Mouse (Mus musculus) ovary, adult 18-20 months (tissue): ENCODE results near the gene Gm5414.
A peak's percentile ranks its signal among the peaks of the same experiment; 100 is the strongest.

ENCODE experiments used
- DNase-seq: peaks from one replicate; pipeline ENCODE4 v3.0.0; 2022; ENCODE audit warnings: low spot score, mixed read lengths

The Gm5414 gene

DNA sequence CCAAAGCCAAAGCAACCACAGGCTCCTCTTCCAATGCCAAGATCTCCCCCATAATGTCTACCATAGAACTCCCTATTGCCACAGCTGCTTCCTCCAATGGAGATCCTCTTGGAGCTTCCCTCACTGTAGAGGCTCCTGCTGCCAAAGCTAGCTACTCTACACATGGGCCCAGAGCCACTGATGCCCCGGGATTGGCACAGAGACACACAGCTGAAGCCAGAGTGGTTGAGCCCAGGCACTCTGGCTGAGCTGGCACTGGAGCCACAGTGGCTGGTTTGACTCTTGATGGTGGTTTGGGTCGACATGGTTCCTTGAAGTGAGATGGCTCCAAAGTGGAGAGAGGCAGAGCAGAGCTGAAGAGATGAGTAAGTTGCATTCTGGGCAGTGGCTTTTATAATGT lies at the start of gene Gm5414:
Gene Gm5414, minus strand, starts transcription at position 305 of the 400 bp plus-strand sequence.
- no peak for DNase-seq

DNA sequence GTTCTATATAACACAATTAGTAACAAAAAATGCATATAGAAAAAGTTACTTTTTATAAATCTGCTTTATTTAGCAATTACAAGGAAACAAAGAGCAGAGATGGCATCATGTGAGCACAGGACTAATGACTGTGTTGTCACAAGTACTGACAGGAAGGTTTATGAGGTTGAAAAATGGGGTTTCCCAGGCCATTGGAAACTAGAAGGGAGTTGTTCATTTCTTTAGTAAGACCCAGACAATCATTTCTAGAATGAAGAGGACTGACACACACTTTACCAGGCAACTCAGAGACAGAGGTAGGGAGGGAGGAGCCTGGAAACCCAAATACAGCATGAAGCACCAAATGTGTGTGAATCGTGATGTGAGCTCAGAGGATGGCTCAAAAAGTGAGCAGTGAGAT lies 48.0 kb upstream of the Gm5414 start:
- DNase-seq: no peak

GRCm38 (mm10) chr15:101652736-101653265 lies 24.8 kb upstream of the Gm5414 start:
- DNase-seq: no peak

DNA sequence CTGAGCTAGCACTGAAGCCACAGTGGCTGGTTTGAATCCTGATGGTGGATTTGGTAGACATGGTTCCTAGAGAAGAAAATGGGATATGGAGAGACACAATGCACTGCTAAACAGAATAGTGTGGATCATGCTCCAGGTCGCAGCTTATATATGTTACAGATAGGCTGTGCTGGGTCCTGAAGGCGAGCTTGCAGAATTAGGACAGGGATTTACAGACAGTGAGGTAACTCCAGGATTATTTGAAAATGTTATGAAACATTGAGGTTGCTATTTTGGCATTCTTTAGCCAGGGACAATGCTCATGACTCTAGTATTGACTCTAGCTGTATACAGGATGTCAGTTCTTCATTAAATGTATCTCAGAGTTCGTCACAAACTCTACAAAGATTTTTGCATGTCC lies 19.3 kb upstream of the Gm5414 start, which contains the start of gene Gm5478:
Gene Gm5478, minus strand, starts transcription at position 101 of the 400 bp plus-strand sequence.
- DNase-seq: no peak

- no peak for DNase-seq
Measured at GRCm38 (mm10) chr15:101599123-101599522, 28.9 kb downstream of the Gm5414 start.

DNA sequence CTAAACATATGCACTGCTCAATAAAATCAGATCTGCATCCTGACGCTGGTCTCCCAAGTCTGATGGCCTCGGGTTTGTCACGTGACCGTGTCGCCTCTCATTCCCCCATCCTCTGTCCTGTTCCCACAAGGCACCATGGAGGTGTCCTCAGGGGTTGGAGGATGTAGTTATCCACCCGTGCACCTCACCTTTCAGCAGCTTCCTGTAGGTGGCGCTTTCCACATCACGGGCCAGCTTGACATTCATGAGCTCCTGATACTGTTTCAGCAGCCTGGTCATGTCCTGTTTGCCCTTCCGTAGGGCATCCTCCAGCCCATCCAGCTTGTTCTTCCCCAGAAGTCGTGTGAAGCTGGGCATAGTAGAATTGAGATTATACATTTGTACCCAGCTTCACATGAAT lies 39.8 kb downstream of the Gm5414 start:
- no peak for DNase-seq

DNA sequence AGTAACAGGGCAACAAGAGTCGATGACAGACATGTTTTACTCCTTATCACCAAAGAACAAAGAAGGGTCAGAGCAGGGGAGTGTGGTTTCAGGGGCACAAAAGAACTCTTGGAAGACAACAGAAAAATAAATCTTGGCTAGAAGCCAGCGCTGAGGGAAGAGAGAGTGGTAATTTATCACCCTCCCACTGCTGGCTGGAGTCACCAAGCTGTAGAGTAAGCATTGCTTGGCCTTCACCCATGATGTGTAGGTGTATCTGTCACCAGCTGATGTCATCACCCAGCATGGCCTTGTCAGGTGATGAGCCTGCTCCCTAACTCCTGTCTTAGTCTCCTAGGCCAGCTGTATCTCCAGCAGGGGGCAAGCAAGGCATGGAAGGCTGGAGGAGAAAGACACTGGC lies 43.5 kb downstream of the Gm5414 start:
- DNase-seq: peak; percentile 16

GRCm38 (mm10) chr15:101583211-101583965 lies 44.6 kb downstream of the Gm5414 start:
- no peak for DNase-seq

DNA sequence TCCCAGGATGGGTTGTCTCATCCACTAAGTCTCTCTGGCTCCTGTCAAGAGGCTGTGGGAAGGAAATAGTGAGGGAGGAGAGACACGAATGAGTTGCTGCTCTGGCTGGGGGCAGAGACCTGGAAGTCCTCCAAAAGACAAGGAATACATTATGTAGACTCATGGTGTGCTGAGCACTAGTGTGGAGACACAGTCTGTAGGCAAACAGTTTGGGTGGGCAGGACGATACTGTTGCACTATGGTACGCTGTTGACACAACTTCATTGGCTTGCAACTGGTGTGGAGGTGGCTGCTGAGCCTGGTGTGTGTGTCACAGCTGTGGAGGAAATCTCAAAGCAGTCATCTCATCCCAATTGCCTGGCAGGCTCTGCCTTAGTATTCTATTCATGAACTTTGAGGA lies 46.3 kb downstream of the Gm5414 start:
- no peak for DNase-seq

- no peak for DNase-seq
Measured at GRCm38 (mm10) chr15:101575506-101575905, 52.5 kb downstream of the Gm5414 start.
